Mouse (Mus musculus): ENCODE measurements around the gene Hapln1. TPM values are rescaled to one million over a fixed set of nuclear protein-coding genes. Genes with fewer than 3 reads are reported as not detected.

Gene Hapln1
- polyA plus RNA-seq, 1 experiment from 2014 or later: 6.3 TPM

GRCm38 (mm10) chr13:89619064-89619463 lies 79.5 kb downstream of the Hapln1 start:
- ATAC-seq (ENCODE audit: insufficient number of reproducible peaks, insufficient read depth, low FRiP score, low read depth): no peak
- H3K4me3 ChIP-seq (ENCODE audit: low read depth, low read length): no peak overlapping the region
- no peaks in the 10 kb centered on the region for H3K36me3 ChIP-seq (ENCODE audit: control insufficient read depth, insufficient read depth, low read length)

GRCm38 (mm10) chr13:89634137-89634683 lies 94.6 kb downstream of the Hapln1 start:
- Histone ChIP-seq H3K9ac (replicated peaks; ENCODE audit: low read depth, low read length) (no peak overlapping the region), H3K27me3 (ENCODE audit: control insufficient read depth, insufficient read depth, low read length) (no peaks in the 10 kb centered on the region), H3K27ac (ENCODE audit: low read length) (no peak overlapping the region), H3K4me1 (ENCODE audit: control insufficient read depth, insufficient read depth, low read length) (no peaks in the 10 kb centered on the region), H3K9me3 (ENCODE audit: control insufficient read depth, low read depth, low read length) (no peaks in the 10 kb centered on the region), H3K4me2 (replicated peaks; ENCODE audit: low read depth, low read length) (no peak overlapping the region), H3K36me3 (ENCODE audit: control insufficient read depth, insufficient read depth, low read length) (no peaks in the 10 kb centered on the region), H3K4me3 (ENCODE audit: low read depth, low read length) (no peak overlapping the region)
- ATAC-seq (ENCODE audit: insufficient number of reproducible peaks, insufficient read depth, low FRiP score, low read depth): no peak
- 25% methylated on average over 4 of the region's 4 CpGs for WGBS

More at GRCm38 (mm10) chr13:89619064-89619463, 79.5 kb downstream of the Hapln1 start:
- Histone ChIP-seq H3K9me3 (ENCODE audit: control insufficient read depth, low read depth, low read length) (no peaks in the 10 kb centered on the region), H3K4me2 (replicated peaks; ENCODE audit: low read depth, low read length) (no peak overlapping the region), H3K27me3 (ENCODE audit: control insufficient read depth, insufficient read depth, low read length) (no peaks in the 10 kb centered on the region), H3K27ac (ENCODE audit: low read length) (no peak overlapping the region), H3K4me1 (ENCODE audit: control insufficient read depth, insufficient read depth, low read length) (no peaks in the 10 kb centered on the region), H3K9ac (replicated peaks; ENCODE audit: low read depth, low read length) (no peak overlapping the region)
- 76% methylated on average over 3 of the region's 3 CpGs for WGBS

- no peak overlapping the region for H3K27ac ChIP-seq (ENCODE audit: low read length)
- WGBS: 82% methylated on average over 3 of the region's 3 CpGs
- ATAC-seq (ENCODE audit: insufficient number of reproducible peaks, insufficient read depth, low FRiP score, low read depth): no peak
- H3K4me1 ChIP-seq (ENCODE audit: control insufficient read depth, insufficient read depth, low read length): no peaks in the 10 kb centered on the region
- no peaks in the 10 kb centered on the region for H3K27me3 ChIP-seq (ENCODE audit: control insufficient read depth, insufficient read depth, low read length)
- H3K9me3 ChIP-seq (ENCODE audit: control insufficient read depth, low read depth, low read length): no peaks in the 10 kb centered on the region
- H3K9ac ChIP-seq (replicated peaks; ENCODE audit: low read depth, low read length): no peak overlapping the region
- no peak overlapping the region for H3K4me3 ChIP-seq (ENCODE audit: low read depth, low read length)
- no peaks in the 10 kb centered on the region for H3K36me3 ChIP-seq (ENCODE audit: control insufficient read depth, insufficient read depth, low read length)
- no peak overlapping the region for H3K4me2 ChIP-seq (replicated peaks; ENCODE audit: low read depth, low read length)
These were observed 97.4 kb downstream of the Hapln1 start for GRCm38 (mm10) chr13:89637012-89637411.

GRCm38 (mm10) chr13:89645589-89645988 lies 106.0 kb downstream of the Hapln1 start:
- ATAC-seq (ENCODE audit: insufficient number of reproducible peaks, insufficient read depth, low FRiP score, low read depth): no peak

GRCm38 (mm10) chr13:89652773-89653172 lies 113.2 kb downstream of the Hapln1 start:
- Histone ChIP-seq H3K4me3 (ENCODE audit: low read depth, low read length) (no peak overlapping the region), H3K4me1 (ENCODE audit: control insufficient read depth, insufficient read depth, low read length) (no peaks in the 10 kb centered on the region), H3K4me2 (replicated peaks; ENCODE audit: low read depth, low read length) (no peak overlapping the region), H3K27me3 (ENCODE audit: control insufficient read depth, insufficient read depth, low read length) (no peaks in the 10 kb centered on the region), H3K36me3 (ENCODE audit: control insufficient read depth, insufficient read depth, low read length) (peaks cover 6% of the 10 kb centered on the region), H3K27ac (ENCODE audit: low read length) (no peak overlapping the region), H3K9ac (replicated peaks; ENCODE audit: low read depth, low read length) (no peak overlapping the region), H3K9me3 (ENCODE audit: control insufficient read depth, low read depth, low read length) (no peaks in the 10 kb centered on the region)
- 28% methylated on average over 1 of the region's 1 CpGs for WGBS
- no peak for ATAC-seq (ENCODE audit: insufficient number of reproducible peaks, insufficient read depth, low FRiP score, low read depth)

More at GRCm38 (mm10) chr13:89645589-89645988, 106.0 kb downstream of the Hapln1 start:
- H3K4me2 ChIP-seq (replicated peaks; ENCODE audit: low read depth, low read length): no peak overlapping the region
- H3K27me3 ChIP-seq (ENCODE audit: control insufficient read depth, insufficient read depth, low read length): no peaks in the 10 kb centered on the region
- H3K9me3 ChIP-seq (ENCODE audit: control insufficient read depth, low read depth, low read length): no peaks in the 10 kb centered on the region
- H3K9ac ChIP-seq (replicated peaks; ENCODE audit: low read depth, low read length): no peak overlapping the region
- 91% methylated on average over 2 of the region's 2 CpGs for WGBS
- H3K36me3 ChIP-seq (ENCODE audit: control insufficient read depth, insufficient read depth, low read length): no peaks in the 10 kb centered on the region
- H3K4me1 ChIP-seq (ENCODE audit: control insufficient read depth, insufficient read depth, low read length): no peaks in the 10 kb centered on the region
- no peak overlapping the region for H3K4me3 ChIP-seq (ENCODE audit: low read depth, low read length)
- no peak overlapping the region for H3K27ac ChIP-seq (ENCODE audit: low read length)

- Histone ChIP-seq H3K9ac (replicated peaks; ENCODE audit: low read depth, low read length) (no peak overlapping the region), H3K27me3 (ENCODE audit: control insufficient read depth, insufficient read depth, low read length) (no peaks in the 10 kb centered on the region), H3K27ac (ENCODE audit: low read length) (no peak overlapping the region), H3K9me3 (ENCODE audit: control insufficient read depth, low read depth, low read length) (no peaks in the 10 kb centered on the region), H3K4me2 (replicated peaks; ENCODE audit: low read depth, low read length) (no peak overlapping the region), H3K4me3 (ENCODE audit: low read depth, low read length) (no peak overlapping the region), H3K36me3 (ENCODE audit: control insufficient read depth, insufficient read depth, low read length) (peaks cover 6% of the 10 kb centered on the region), H3K4me1 (ENCODE audit: control insufficient read depth, insufficient read depth, low read length) (no peaks in the 10 kb centered on the region)
- WGBS: 80% methylated on average over 2 of the region's 2 CpGs
- no peak for ATAC-seq (ENCODE audit: insufficient number of reproducible peaks, insufficient read depth, low FRiP score, low read depth)
These were observed 113.7 kb downstream of the Hapln1 start for GRCm38 (mm10) chr13:89653279-89653678.

GRCm38 (mm10) chr13:89657046-89657445 lies 117.5 kb downstream of the Hapln1 start:
- H3K27ac ChIP-seq (ENCODE audit: low read length): no peak overlapping the region
- H3K4me3 ChIP-seq (ENCODE audit: low read depth, low read length): no peak overlapping the region
- H3K4me2 ChIP-seq (replicated peaks; ENCODE audit: low read depth, low read length): no peak overlapping the region
- no peak for ATAC-seq (ENCODE audit: insufficient number of reproducible peaks, insufficient read depth, low FRiP score, low read depth)
- no peaks in the 10 kb centered on the region for H3K4me1 ChIP-seq (ENCODE audit: control insufficient read depth, insufficient read depth, low read length)
- H3K36me3 ChIP-seq (ENCODE audit: control insufficient read depth, insufficient read depth, low read length): peaks cover 6% of the 10 kb centered on the region
- no peaks in the 10 kb centered on the region for H3K27me3 ChIP-seq (ENCODE audit: control insufficient read depth, insufficient read depth, low read length)
- WGBS: 98% methylated on average over 11 of the region's 11 CpGs
- H3K9ac ChIP-seq (replicated peaks; ENCODE audit: low read depth, low read length): no peak overlapping the region
- no peaks in the 10 kb centered on the region for H3K9me3 ChIP-seq (ENCODE audit: control insufficient read depth, low read depth, low read length)

Other genes starting within 250 kb of the Hapln1 start
- gene Vcan, start 202.7 kb downstream of the Hapln1 start, polyA plus RNA-seq (2014; fragmentation: Nextera tagmentation; extraction: Ambion mirVana): 64.8 and 66.9 TPM in 2 replicates